Mouse (Mus musculus) c-Kit-positive CD71-negative TER-119-negative erythroid progenitor cells, embryonic 14.5 days (primary cell): ENCODE data around the gene Il20rb.

Experiments used
- DNase-seq: peaks from one replicate; pipeline ENCODE4 v3.0.0-alpha.2; 2013; ENCODE audit warnings: low read depth

Gene Il20rb

DNA sequence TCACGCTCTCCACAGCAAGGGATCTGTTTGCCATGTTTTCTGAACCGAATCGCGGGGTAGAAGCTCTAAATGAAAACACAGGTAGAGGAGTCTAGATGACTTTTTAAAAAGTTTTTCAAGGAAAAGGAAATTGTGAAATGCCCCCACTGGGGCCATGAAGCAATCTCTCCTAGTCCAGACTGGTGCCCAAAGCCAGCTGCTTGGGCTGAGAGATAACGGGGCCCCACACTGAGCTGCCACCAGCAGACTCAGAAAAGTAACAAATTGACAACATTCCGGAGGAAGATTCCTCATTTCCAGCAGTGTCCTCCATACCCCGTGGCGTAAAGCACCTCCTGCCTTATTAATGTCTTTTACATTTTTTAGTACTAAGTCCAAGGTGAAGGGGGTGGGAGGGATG is 66.9 kb downstream of the Il20rb start:
- no peak for DNase-seq

DNA sequence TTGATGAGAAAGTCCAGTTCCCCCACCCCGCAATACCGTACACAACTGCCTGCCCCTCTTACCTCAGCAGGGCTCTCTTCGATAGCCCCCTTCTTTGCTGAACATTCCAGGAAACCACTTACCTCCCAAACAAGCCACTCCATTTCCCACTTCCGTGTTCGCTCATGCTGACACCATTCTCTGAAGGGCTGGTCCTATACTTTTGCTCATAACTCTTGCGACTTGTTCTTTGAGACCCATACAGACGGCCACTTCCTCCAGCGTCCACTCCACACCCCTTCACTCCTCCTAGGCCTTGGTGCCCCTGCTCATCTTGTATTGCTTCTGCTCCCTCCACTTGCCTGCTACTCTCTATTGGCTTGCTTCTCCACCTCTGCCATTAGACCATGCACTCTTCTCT is 67.5 kb downstream of the Il20rb start:
- DNase-seq: no peak

DNA sequence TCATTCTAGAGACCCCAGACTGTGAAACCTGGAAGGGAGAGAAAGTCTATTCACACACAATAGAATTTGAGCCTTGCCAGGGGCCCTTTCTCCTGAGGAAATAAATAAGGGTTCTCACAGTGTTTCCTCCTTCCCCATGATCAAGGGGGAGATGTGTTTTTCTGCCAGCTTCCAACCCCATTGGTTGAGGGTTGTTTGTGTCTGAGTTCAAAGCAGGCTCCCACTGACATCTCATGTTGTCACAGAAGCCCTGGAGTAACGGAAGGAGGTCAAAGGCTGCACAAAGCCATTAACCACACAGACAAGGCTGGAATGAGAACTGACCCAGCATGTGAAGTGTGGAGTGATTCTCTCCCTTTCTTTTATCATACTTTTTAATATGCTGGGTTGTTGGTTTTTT is 69.8 kb downstream of the Il20rb start:
- DNase-seq: no peak

DNA sequence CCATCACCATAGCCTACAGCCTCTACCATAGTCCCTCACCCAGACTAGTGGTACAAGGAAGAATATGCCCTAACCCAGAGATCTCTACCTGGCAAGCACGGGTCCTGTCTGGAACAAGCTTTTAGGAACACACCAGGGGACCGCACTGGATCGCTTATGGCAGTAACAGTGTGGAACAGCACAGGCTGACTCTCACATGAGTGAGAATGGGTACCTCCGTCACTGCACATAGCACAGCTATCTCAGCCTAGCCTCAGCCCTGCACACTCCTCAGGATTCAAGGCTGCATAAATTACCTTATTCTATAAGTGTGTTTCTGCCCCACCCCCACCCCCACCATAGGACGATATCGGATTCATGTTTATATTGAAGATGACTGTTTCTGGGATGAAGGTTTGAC is 70.3 kb downstream of the Il20rb start:
- no peak for DNase-seq

DNA sequence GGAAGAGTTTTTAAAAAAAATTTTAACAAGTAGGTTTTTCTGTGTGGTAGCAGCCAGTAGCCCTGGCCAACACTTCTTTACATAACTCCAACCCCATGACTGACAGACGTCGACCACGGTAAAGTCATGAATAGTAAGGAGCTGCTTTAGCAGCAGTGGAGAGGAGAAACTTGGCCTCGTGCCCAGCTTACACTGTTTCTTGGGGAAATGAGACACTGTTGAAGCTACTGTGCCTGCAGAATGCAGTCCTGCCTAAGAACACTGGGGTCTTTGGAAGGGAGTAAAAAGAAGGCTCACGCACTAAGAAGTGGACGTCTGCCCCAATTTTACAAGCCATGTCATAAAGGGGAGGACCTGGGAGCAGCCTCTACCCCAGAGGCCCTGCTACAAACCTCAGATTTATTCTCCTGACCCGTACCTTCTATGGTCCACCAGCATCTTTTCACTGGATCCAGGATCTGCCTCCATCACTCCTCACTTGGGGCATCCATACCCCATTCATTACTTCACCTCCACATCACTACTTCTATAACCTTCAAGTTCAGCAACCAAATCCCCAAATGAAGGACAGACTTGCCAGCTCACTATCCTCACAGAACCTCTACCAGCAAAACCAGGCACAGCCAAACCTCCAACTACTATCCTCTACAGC is 71.1 kb downstream of the Il20rb start:
- no peak for DNase-seq
